Mouse (Mus musculus) right cerebral cortex, postnatal 36 days (tissue): ENCODE results near the gene Gon7.

Experiments used
- DNase-seq, 2 experiments: peaks; one replicate each; pipeline ENCODE4 v3.0.0; 2022; ENCODE audit warnings: low spot score in 2 of 2, mixed read lengths in 1 of 2

Gon7 gene

GRCm38 (mm10) chr12:102743036-102743588 lies 14.5 kb downstream of the Gon7 start:
- DNase-seq = no peak

GRCm38 (mm10) chr12:102742056-102742455 lies 15.5 kb downstream of the Gon7 start:
- DNase-seq = no peak

- no peak for DNase-seq
These were observed 17.3 kb downstream of the Gon7 start for GRCm38 (mm10) chr12:102740285-102740684.

DNA sequence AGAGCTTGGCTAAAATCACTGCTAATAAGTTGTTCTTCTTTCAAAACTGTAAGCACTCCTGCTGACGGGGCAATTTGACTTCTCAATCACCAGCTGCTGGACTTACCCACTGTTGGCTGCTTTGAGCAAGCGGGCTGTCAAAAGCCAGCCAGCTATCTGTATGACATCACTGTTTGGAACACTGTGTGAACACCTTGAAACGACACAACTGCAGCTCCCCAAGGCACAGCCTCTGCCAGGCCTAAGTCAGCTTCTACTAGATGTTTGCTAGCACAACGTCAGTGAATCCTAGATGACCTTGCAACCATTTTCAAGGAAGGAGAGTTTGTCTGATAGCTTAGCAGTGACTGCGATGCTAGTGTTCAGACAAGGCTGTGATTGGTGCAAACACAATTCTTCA lies 18.5 kb downstream of the Gon7 start:
- no peak for DNase-seq

- no peak for DNase-seq
These were observed 24.2 kb downstream of the Gon7 start for GRCm38 (mm10) chr12:102733381-102733780.

- no peak for DNase-seq
These were observed 26.6 kb downstream of the Gon7 start for GRCm38 (mm10) chr12:102730798-102731619.

DNA sequence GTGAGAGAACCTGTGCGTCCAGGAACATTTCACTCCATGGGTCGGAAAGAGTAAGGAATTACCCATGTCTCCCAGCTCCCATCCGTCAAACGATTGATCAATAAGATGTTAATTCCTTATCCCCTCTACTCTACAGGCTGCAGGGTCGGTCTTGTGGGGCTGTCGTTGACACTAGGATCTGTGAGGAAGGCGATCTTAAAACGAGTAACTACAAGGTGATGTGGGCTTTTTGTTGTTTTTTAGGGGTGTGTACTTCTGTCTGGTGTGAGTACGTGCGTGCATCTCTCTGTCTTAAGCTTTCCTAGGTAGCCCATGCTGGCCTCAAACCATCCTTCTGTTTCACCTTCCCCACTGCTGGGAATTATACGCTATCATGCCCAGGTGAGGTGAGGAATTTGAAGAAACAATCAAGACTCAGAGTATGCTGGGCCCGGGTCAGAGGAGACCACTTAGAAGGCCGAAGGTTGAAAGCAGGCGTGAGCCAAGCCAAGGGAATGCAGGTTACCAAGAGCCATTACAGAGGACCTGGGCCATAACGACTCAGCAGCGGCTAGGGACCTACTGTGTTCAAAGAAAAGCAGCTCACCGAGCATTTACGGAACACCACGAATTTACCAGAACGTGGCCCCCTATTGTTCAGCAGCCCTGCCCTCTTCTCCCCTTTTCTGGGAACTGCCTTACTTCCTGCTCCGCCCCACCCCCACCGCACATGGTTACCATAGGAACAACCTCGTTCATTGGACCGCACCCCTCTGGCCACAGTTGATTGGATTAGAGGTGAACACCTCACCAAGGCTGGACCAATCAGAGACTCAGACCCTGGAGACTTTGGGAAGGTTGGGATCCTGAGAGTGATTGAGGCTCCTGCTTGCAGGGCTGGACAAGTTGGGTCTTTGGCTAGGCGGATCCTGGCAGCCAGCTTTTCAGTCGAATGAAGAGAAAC lies 27.5 kb downstream of the Gon7 start:
- peak; percentile 65 to 74 for DNase-seq

GRCm38 (mm10) chr12:102725761-102726175 lies 31.8 kb downstream of the Gon7 start:
- no peak for DNase-seq

DNA sequence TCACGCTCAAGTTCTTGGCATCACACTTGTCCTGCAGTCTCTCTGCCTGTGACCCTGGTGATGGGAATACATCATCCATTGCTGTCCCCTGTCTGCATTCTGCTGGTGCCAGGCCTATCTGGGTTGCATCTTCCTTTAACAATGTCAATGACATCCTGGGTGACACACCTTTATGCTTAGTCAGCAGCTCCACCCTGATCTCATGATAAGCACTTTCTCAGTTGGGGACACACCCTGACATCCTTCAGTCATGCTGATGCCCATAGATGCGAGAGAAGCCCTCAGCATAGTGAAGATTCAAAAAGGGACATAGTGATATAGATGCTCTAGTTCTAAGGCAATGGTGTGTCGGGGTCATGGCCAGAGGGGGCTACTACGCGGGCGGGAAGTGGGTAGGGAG lies 32.5 kb downstream of the Gon7 start:
- DNase-seq = no peak

DNA sequence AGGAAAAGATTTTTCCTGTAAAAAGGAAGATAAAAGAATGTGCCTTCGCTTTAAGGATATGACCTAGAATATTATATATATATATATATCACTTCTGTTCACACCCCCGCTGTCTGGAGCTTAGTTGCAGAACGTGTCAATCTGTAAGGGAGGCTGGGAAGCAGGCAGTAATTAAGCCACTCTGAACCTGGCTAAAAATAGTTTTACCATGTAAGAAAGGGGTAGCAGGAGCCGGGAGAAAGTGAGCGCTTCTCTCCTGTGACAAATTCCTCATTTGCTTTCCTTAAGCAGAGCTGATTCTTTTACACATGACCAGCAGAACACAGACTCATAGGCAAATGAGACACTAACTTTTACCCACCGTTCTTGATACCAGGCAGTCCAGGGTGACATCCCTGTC lies 33.7 kb downstream of the Gon7 start:
- DNase-seq = peak in 1 of 2 experiments; percentile 69

DNA sequence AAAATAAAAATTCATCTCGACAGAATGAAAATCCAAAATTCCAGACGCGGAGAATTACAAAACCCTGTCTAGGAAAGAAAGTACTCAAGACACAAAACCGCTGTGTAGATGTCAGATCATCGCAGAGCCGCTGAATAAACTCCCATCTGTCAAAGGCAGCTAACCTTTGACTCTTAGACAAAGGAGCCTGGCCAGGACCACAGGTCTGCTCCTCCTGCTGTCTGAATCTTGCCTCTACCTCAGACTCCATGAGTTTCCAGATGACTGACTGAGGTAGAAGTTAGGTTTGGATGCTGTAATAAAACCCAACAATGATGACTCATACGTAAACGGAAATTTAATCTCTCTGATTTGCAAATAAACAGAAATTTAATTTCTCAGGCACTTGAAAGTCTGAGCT lies 34.6 kb downstream of the Gon7 start:
- no peak for DNase-seq

DNA sequence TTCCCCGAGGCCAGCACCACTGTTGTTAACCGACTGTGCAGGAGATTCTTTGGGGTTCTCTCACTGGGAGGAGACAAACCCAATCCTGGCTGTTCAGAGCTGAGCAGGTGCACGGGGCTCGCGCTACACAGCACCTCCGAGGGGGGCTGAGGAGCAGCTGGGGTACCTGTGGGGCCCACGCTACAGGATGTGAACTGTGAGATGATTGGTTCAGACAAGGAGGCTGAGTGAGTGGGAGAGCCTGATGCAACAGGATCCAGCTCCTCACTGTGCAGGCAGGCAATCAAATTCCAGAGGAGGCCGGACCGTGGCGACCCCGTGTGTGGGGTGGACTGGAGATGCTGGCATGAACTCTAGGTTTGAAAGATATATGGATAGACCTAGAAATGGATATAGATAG lies 35.2 kb downstream of the Gon7 start:
- DNase-seq = no peak

- DNase-seq = no peak
These were observed 37.9 kb downstream of the Gon7 start for GRCm38 (mm10) chr12:102719552-102720315.

DNA sequence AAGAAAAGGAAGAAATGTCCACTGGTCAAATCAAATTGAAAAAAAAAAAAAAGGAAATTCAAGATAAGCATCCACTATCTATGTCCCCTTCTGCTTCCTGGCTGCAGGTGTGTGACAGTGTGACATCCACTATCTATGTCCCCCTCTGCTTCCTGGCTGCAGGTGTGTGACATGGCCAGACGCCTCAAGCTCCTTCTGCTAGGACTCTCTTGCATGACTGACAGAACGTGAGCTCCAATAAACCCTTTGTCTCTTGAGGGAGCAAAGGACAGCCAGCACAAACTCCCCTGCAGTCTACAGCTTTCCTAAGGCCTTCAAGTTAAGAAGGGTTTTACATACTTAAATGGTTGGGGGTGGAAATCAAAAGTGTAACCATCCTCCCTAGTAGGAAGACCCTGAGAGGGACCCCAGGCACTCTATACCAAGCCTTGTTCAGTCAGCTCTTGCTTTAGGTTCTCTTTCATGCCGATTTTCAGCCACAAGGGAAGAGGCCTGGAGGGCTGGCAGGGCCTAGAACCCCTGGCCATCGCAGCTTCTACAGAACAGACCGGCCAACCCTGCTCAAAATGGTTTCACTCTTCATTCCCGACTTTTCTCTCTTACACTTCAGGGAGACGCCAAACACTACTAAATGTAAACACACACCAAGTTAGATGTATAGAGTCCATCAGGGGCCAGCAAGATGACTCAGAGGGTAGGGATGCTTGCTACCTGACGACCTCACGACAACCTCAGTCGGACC lies 42.8 kb downstream of the Gon7 start:
- DNase-seq = no peak

DNA sequence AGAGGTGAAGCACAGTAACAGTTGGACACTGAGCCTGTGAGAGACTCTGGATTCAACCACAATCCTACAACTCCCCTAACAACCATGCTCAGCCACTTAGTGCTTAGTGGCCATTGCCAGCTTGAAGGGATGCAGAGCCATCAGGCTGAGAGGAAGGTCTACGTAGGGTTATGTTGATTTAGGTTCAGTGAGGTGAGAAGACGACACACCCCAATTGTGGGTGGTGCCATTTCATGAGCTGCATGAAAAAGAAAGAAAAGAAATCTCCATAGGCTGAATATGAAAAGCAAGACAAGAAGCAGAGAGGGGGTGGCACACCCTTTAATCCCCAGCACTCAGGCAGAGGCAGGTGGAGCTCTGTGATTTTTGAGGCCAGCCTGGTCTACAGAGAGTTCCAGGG lies 43.5 kb downstream of the Gon7 start:
- no peak for DNase-seq

DNA sequence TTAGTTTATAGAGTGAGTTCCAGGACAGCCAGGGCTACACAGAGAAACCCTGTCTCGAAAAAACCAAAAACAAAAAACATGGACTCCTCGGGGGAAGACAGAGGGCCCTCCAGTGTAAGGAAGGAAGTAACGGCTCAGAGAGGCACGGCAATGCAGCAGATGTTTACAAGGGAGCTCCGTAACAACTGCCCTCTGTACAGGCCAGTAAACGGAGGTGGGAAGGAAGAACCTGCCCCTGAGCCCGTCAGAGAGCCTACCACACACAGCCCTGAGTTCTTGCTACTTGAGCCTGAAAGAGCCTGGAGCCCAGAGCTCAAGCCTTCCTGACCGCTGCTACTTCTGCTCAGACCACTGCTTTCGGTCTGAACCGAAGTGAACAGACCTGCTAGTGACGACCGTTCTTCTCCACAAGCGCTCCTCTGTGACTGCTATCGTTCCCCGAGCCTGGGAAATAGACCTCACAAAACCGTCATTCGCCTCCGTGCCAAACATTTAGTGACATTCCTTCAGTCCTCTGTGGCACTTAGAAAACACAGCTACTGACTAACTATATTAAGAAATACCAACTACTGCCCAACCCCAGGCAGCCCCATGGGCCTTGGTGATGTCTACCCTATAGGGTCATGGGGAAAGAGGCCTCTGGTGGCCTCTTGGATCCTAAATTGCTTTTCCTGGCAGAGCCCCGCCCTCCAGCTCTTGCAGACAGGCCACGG lies 44.3 kb downstream of the Gon7 start:
- DNase-seq = no peak

DNA sequence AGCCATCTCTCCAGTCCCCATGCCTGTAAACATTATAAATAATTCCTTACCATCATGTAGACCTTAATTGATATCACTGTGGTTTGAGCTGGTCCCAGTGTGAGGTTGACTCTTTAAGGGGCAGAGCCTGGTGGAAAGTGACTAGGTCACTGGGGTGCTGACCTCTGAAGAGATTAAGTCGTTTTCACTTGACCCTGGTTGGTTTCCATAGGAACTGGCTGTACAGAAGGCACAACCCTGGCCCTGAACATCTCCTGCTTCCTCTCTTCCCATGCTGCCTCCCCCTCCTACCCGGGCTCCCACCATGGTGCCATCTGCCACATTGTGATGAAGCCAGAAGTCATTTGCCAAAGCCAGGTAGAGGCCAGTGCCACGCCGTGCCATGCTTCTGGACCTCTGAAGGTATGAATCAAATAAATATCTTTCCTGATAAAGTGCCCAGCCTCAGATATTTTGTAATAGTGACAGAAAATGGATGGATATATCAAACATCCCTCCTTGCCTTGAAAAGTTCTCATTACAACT lies 46.7 kb downstream of the Gon7 start:
- DNase-seq = no peak

- no peak for DNase-seq
These were observed 47.7 kb downstream of the Gon7 start for GRCm38 (mm10) chr12:102709896-102710295.

- DNase-seq = no peak
These were observed 49.4 kb downstream of the Gon7 start for GRCm38 (mm10) chr12:102708220-102708619.
